Mouse (Mus musculus) activated CD4-positive, CD25-positive, alpha-beta regulatory T cell, adult 4 months (primary cell): ENCODE data around the gene Olfr1151. TPM values are rescaled to one million over a fixed set of nuclear protein-coding genes. Genes with fewer than 3 reads are reported as not detected.

Experiments
- ATAC-seq: one replicate; pipeline ENCODE4 v1.8.0; 2017
- polyA plus RNA-seq, 2 experiments: library from polyadenylated mRNA; unstranded; fragments of 100-300 nt; shearing (Covaris generic); gene quantifications; one replicate each; pipeline ENCODE4 v1.2.1; 2017

Olfr1151 gene
- polyA plus RNA-seq, result not detected

DNA sequence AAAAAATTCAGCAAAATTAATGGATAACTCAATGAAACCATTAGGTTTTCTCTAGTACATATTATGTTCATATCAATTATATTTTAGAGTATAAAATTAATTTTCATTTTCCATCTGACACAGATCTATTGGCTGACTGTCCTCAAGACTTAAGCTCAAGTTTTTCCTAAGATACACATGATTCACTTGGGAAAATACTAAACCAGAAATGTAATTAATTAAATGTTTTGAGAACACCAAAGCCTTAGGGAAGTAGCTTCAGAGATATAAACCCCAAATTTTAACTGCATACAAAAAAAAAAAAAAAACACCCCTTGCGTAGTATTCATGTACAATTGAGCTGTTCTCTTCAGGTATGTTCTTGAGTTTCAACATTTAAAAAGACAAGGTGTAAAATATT lies at the start of gene Olfr1151:
Olfr1151 (plus strand) TSS at position 301 of the 400 bp plus-strand sequence.
- no peak for ATAC-seq

DNA sequence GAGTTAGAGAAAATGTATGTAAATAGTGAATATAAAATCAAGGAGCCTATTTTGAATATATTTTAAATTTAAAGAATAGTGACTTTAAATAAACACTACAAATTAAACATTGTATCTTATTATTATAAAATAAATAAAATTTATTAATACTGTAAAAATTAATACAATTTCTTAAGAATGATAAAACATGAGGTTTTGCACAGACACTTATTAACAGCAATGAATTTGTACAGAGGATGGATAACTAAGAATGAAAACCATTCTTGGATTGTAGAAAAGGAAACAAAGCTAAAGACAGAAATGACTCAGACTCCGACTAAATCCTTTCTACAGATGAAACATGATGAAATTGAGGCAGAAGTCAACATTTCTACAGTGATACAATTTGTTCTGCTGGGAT lies 46.1 kb upstream of the Olfr1151 start, which contains the start of gene Olfr1145:
Olfr1145 (plus strand) TSS at position 301 of the 400 bp plus-strand sequence.
- no peak for ATAC-seq

DNA sequence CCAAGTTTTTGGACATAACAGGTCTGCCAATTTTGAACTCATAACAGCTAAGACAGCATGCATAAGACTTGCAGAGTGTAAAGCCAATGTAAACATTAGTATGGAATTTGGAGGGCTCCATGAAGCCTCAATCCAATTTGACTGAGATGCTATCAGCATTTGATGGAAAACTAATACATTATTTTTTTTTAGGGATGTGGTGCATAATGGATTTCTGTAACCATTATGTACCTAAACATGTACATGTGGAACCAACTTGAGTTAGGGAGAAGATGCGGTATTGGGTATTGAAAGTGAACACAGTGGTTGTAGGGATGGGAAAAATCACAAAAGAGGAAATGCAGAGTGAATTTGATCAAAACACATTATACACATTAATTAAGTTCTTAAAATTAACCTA lies 25.4 kb upstream of the Olfr1151 start, which contains the start of gene Olfr1148:
Olfr1148 (plus strand) TSS at position 301 of the 400 bp plus-strand sequence.
- no peak for ATAC-seq

DNA sequence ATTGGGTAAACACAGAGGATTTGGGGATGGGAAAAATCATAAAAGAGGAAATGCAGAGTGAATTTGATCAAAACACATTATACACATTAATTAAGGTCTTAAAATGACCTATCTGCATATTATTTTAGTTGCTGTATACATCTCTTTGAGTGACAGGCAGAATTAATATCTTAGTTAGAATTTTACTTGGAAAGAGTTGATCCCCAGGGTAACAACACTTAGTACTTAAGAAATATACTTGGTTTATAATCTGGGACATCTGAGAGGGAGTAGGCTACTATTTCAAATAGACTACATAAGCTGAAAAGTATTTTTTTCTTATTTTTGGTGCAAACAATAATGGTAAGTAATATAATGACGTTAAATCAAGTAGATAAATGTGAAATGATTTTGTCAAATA lies 12.0 kb upstream of the Olfr1151 start, which contains the start of gene Olfr1150-ps1:
Olfr1150-ps1 (plus strand) TSS at position 301 of the 400 bp plus-strand sequence.
- no peak for ATAC-seq

DNA sequence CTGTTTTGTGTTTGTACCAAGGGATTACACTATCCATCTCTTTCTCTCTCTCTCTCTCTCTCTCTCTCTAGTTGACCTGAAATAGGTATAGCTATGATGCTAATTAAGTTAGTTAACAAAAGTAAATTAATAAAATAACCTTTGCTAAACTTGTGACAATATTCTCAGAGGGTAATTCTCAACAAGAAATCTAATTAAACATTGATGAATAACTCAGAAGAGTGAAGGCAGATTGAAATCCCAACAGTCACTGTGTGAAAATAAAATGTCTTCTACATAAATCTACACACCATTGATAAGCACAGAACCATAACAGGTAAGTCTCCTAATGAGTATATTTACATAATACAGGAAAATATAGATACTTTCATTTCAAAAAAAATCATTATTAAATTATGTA lies 10.5 kb downstream of the Olfr1151 start, which contains the start of gene Olfr1152:
Olfr1152 (plus strand) TSS at position 301 of the 400 bp plus-strand sequence.
- no peak for ATAC-seq

DNA sequence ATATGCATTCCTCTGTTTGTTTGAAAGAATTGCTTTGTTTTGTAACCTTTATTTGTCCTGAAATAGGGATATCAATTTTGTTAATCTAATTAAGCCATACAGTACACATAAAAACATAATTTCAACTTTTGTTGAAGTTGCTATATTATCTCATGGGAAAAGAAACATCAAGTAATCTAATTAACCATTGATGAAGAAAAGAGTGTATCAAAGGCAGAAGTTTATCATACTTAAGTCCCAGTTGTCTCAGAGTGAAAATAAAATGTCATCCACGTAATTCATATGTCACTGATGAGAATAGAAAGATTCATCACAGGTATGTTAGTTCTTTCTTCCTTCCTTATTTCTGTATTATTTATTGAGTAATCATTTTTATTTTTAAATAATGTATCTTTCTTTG lies 39.0 kb downstream of the Olfr1151 start, which contains the start of gene Olfr1153:
Olfr1153 (plus strand) TSS at position 301 of the 400 bp plus-strand sequence.
- no peak for ATAC-seq

DNA sequence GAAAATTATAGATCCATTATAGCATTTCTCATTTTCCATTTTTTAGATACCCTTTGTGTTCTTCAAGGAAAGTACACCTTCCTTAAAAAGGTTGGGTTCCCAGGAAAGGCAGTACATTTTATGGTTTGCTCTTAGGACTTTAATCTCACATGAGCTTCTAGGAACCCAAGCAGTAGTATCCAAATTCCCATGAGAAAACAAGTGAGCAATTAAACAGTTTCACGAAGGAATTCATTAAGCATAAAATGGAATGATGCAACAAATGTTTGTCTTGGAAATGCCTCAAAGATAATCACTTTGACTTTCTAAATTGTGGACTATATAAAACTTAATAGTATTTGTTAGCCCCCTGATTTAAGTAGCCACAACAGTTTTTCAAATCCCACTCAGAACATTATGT lies 49.4 kb downstream of the Olfr1151 start, which contains the start of gene Olfr1154:
Olfr1154 (minus strand) TSS at position 101 of the 400 bp plus-strand sequence.
- no peak for ATAC-seq

Other genes starting within 250 kb of the Olfr1151 start
- not detected for gene Olfr1130, start 249.7 kb upstream of the Olfr1151 start, polyA plus RNA-seq
- gene Olfr1131, start 228.8 kb upstream of the Olfr1151 start, polyA plus RNA-seq, result not detected
- not detected for gene Olfr1132, start 218.3 kb upstream of the Olfr1151 start, polyA plus RNA-seq
- gene Olfr1133, start 208.5 kb upstream of the Olfr1151 start, polyA plus RNA-seq, result not detected
- gene Olfr1134, start 197.4 kb upstream of the Olfr1151 start, polyA plus RNA-seq, result not detected
- not detected for gene Olfr1135, start 182.2 kb upstream of the Olfr1151 start, polyA plus RNA-seq
- not detected for gene Olfr1136, start 161.9 kb upstream of the Olfr1151 start, polyA plus RNA-seq
- not detected for gene Olfr1137, start 142.7 kb upstream of the Olfr1151 start, polyA plus RNA-seq
- gene Olfr1138, start 115.9 kb upstream of the Olfr1151 start, polyA plus RNA-seq, result not detected
- gene Olfr1140, start 112.1 kb upstream of the Olfr1151 start, polyA plus RNA-seq, result not detected
- gene Olfr1141, start 101.9 kb upstream of the Olfr1151 start, polyA plus RNA-seq, result not detected
- not detected for gene Olfr152, start 76.4 kb upstream of the Olfr1151 start, polyA plus RNA-seq
- not detected for gene Olfr1143, start 55.3 kb upstream of the Olfr1151 start, polyA plus RNA-seq
- gene Olfr1145, start 46.0 kb upstream of the Olfr1151 start, polyA plus RNA-seq, result not detected
- not detected for gene Olfr1148, start 25.3 kb upstream of the Olfr1151 start, polyA plus RNA-seq
- not detected for gene Olfr1150-ps1, start 11.9 kb upstream of the Olfr1151 start, polyA plus RNA-seq
- gene Olfr1152, start 10.6 kb downstream of the Olfr1151 start, polyA plus RNA-seq, result under 1 TPM in 1 of 2 experiments, not detected in 1; 0.08 TPM
- gene Olfr1153, start 39.1 kb downstream of the Olfr1151 start, polyA plus RNA-seq, result not detected
- not detected for gene Olfr1154, start 49.3 kb downstream of the Olfr1151 start, polyA plus RNA-seq
- gene Olfr1155, start 89.3 kb downstream of the Olfr1151 start, polyA plus RNA-seq, result not detected
- gene Olfr1156, start 97.2 kb downstream of the Olfr1151 start, polyA plus RNA-seq, result under 1 TPM in 1 of 2 experiments, not detected in 1; 0.20 TPM
- gene Olfr1157, start 112.4 kb downstream of the Olfr1151 start, polyA plus RNA-seq, result under 1 TPM in 1 of 2 experiments, not detected in 1; 0.15 TPM
- gene Olfr74, start 118.8 kb downstream of the Olfr1151 start, polyA plus RNA-seq, result not detected
- not detected for gene Olfr1158, start 134.3 kb downstream of the Olfr1151 start, polyA plus RNA-seq
- gene Olfr1160, start 152.4 kb downstream of the Olfr1151 start, polyA plus RNA-seq, result not detected
- not detected for gene Olfr1161, start 166.9 kb downstream of the Olfr1151 start, polyA plus RNA-seq
- gene Olfr73, start 181.8 kb downstream of the Olfr1151 start, polyA plus RNA-seq, result not detected
- gene Olfr1162, start 195.3 kb downstream of the Olfr1151 start, polyA plus RNA-seq, result not detected
- gene Olfr1163, start 216.0 kb downstream of the Olfr1151 start, polyA plus RNA-seq, result not detected
- not detected for gene Olfr1164, start 238.1 kb downstream of the Olfr1151 start, polyA plus RNA-seq